Mouse (Mus musculus) kidney, adult 11 months (tissue): ENCODE data around the gene Cxcl17.
"Not testable (repeated sequence)": the region's sequence is repeated elsewhere in the genome, so short reads cannot be mapped to it uniquely, and the experiment has no call there.

Experiments
- DNase-seq: peaks from one replicate; pipeline ENCODE4 v3.0.0; 2022

Cxcl17 gene

DNA sequence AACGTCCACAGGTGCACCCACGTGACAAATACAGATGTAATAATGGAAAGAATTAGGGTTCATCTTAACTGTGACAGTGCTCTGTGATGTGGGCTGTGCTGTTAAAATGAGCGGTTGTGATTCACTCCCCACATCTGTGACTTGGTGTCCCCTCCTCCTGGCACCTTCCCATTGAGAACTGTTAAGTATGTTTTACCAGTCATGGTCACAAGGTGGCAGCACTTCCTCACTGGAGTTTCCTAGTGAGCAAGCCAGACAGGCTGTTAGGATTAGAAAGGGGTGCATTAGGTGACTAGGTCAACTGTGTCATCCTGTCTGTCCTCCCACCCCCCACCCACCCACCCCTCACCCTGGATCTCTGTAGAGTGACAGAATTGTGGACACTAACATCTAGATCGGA is 11.7 kb upstream of the Cxcl17 start:
- DNase-seq = peak; percentile 59

DNA sequence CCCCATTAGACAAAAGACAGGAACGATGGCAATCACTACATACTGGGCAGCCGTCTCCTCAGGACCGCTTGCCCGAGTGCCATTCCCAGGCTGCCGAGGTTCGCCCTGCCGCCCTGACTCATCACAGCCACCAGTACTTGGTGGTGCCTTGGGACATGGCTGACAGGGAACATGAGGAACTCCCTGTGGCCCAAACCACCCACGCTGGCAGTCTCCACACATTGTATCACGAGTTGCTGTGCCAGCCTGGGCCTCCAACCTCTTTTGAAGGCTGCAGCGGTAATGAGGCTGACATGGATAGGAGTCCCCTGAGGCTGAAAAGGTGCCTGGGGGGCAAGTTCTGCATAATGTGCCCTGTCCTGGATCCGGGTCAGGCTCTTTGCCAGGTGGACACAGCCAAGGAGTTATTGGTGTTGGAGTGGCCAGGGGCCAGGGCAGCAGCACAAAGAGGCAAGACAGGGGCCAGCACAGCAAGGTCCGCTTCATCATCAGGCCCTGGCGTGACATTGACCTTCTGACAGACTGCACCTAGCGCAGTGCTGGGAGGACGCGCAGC is 9.7 kb upstream of the Cxcl17 start:
- no peak for DNase-seq

DNA sequence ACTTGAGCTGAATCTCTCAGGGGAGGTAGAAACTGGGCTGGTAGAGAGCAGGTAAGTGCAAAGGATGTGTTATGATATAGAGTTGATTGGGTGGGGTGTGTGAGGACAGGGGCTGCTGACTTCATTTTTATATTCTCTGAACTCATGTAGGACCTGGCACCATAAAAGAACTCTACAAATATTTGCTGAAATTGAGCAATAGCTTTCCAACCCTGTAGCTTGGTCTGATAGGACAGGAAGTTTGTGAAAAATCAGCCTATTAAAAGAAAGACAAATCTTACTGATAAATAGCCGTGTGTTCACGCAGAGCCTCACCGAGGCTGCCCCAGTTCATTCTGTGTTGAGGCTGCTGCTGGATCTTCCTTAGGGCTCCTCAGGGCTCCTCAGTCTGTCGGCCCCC is 7.3 kb upstream of the Cxcl17 start:
- no peak for DNase-seq

DNA sequence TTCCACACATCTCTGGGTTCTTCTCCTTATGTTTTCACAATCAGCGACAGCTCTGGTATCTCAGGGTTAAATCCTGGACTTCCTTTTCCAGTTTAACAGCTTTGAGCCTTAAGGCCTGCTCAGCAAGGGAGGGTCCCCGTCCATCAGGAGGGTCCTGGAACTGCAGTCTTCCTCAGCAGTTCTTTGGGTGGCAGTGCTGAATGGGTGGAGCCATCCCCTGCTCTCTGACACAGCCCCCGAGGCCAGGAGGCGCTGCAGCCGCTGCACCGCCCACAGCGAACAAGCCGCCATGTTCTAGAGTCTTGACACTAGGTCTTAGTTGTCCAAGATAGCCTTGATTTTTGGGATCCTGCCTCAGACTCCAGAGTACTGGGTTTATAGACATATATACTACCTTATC is 6.8 kb upstream of the Cxcl17 start:
- DNase-seq = no peak

DNA sequence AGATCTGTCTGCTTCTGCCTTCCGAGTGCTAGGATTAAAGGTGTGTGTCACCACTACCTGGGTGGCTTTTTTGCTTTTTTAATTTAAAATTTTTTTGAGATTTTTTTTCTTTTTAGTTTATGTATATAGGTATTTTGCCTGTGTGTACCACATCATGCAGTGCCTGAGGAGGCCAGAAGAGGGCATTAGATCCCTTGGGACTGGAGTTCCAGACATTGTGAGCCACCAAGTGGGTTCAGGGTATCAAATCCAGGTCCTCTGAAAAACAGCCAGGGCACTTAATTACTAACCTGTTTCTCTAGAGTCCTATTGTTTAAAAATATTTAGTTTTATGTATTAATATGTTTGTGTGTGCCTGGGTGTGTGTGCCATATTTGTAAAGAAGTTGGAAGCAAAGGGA is 4.9 kb upstream of the Cxcl17 start:
- DNase-seq = no peak

DNA sequence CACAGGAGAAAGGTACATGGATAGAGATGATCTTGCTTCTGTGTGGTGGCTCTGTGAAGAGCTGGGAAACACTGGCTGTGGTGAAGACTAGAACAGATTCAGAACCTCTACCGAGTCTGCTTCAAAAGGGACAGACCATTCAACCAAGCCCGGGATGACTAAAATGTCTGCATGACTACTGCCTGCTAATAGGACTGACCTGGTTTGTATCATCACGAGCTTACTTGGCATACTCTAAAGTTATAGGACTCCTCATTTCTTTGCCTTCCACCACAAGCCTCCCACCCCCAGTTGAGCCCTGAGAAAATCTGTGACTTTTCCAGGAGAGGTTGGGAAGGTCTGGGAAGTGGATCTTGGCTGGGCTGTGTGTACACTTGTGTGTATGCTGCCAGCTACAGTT is 825 bp downstream of the Cxcl17 start:
- no peak for DNase-seq

DNA sequence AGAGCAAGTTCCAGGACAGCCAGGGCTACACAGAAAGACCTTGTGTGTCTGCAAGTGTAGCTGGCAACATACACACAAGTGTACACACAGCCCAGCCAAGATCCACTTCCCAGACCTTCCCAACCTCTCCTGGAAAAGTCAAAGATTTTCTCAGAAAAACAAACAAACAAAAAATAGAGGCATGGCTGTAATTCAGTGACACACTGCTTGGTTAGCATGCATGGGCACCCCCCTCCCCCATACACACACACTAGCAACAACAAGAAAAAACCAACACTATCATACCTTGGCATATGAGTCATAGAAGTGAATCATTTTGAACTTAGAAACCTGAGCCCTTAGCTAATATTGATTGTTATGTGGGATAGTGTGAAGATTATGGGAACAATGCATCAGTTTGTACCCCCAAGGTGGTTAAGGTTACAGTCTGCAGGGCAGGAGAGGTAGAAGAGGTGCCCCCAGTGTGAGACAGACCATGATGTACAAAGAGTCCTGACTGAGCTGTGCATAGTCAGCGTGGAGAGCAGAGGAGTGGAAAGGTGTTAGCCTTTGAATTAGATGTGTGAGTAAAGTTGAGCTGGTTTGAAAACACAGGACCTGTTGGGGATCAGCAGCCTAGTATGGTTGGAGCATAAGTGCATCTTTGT is 1.6 kb downstream of the Cxcl17 start:
- no peak for DNase-seq

DNA sequence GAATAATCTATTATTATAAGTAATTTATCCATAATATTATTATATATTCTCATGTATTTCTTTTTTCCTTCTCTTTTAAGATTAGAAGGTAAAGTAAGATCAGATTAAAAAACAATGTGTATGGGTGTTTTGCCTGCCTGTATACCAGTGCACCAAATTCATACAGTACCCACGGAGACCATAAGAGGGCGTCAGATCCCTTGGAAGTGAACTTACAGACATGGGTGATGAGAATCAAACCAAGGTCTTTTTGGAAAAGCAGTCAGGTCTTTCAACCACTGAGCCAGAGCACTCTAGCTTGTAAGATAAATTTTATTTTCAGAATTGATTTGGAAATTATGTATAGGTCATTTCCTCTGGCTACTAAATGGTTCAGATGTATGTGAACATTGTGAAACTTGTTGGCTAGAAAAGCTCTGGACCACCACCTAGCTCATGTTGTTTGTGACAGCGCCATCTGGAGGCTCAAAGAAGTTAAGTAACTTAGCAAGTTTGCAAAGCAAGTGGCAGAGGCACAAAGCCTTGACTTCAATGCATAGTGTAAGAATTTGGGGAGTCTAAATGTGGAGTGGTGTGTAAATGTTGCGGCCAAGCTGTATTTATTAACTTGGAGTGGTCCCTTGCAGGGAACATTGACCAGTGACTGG is 3.4 kb downstream of the Cxcl17 start:
- DNase-seq = no peak

DNA sequence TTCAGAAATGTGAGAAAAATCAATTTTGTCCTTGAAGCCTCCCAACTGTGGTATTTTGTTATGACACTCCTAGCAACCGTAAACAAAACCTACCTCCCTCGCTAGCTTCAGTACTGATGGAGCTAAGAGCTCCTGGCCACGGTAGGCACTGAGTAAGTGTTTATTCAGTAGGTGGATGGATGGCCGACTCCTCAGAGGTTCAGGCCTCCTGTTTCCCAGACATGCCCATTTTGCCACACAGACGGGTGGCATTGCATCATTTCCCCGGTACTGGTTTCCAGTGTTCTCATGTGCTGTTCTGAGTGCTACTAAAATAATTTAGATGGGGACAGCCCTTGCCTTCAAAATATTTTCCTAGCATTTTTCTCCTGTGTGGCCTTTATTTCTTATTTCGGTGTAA is 6.2 kb downstream of the Cxcl17 start:
- no peak for DNase-seq

DNA sequence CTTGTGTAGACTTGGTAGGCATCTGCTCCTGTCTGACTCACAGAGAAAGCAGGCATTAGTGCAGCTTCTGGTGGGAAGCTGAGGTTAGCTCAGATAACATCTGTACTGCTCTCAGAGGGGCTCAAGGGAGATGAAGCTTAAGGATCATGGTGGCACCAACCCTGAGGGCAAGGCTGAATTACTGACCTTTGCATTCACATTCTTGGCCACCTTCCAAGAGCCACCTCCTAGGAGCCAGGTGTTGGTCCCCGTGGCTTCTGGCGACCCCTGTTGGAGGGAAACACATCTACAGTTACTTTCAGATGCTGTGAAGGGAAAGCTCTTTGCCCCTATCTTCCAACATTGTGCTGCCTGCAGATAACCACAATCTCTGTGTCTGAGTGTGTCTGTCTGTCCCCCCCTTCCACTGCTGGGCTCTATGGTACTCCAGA is 10.0 kb downstream of the Cxcl17 start:
- DNase-seq = peak; percentile 76

DNA sequence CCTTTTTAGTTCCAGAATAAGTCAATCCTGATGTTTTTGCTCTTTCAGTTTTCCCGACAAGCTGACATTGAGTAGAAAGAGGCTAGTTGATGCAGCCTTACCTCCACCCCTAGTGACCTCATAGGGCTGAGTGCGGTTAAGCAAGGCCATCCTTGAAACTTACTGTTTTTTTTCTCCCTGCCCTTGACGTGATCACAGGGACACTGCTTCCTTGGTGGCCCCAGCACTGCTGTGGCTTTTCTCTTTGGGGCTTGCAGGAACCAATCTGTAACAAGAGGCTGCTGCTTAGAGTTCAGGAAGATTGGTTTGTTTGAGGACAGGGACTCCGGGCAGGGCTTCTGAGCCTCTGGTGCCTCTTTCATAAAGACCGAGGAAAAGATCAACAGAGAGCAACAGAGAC is 10.7 kb downstream of the Cxcl17 start:
- no peak for DNase-seq

DNA sequence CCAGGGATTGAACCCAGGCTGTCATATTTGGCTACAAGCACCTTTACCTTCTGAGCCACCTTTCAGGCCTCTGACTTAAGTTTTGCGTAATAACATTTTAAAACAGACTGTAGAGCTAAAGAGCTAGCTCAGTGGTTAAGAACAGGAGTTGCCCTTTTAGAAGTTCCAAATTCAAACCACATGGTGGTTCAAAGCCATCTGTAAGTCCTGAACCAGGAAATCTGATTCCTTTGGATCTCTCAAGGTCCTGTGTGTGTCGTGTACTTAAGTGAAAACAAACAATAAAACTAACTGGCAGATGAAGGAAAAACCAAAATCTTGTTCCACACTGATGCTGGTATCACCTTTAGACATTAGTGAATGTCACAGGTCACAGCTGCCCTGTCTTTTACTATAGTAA is 11.1 kb downstream of the Cxcl17 start:
- DNase-seq = no peak

DNA sequence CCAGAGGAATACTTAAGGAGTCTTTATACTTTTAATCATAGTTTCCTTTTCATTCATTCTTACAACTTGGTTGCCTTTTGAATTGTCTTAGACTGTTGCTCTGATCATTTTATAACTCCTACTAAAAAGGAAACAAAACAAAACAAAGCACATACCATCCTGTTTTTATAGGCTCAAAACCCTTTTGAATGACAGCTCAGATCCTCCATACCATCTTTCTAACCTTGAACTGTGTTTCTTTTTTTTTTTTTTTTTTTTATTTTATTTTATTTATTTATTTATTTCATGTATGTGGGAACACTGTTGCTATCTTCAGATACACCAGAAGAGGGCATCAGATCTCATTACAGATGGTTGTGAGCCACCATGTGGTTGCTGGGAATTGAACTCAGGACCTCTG is 13.7 kb downstream of the Cxcl17 start:
- not testable (repeated sequence) for DNase-seq

DNA sequence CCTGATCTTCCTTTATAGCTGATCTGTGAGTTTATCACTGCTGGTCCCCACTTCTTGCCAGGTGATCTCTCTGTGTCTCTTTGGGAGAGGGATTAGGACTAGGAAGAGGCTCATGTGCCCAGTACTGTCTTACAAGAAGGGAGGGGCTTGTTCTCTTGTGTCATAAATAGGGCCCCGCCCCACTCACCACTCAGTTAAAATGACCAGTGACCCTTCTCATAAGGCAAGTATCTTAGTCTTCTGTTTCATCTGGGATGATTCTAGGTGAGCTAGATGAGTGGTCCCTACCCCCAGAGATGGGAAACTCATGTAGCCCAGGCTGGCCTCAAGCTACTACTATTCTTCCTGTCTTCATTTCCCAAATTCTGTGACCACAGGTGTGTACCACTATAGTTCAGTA is 14.1 kb downstream of the Cxcl17 start, which contains the start of gene Lipe:
Gene Lipe (minus strand): TSS at position 101 of the 400 bp plus-strand sequence.
- no peak for DNase-seq

DNA sequence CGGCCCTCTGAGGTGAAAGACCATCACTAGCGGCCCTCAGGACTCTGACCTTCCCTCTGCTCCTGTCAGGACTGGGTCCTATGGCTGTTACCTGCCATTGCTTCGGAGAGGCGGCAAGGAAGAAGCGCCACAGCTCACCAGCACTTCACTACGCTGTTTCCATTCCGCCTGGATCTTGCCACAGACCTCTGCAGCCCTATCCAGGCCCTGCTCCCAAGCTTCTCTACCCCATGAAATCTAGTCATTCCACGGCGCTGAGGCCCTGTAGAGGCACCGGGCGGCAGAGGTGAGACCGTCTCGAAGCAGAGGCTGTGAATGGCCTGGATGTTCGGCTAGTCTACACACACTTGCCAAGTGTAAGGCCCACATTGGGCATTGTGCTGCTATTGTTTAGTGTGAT is 16.1 kb downstream of the Cxcl17 start:
- DNase-seq = no peak

DNA sequence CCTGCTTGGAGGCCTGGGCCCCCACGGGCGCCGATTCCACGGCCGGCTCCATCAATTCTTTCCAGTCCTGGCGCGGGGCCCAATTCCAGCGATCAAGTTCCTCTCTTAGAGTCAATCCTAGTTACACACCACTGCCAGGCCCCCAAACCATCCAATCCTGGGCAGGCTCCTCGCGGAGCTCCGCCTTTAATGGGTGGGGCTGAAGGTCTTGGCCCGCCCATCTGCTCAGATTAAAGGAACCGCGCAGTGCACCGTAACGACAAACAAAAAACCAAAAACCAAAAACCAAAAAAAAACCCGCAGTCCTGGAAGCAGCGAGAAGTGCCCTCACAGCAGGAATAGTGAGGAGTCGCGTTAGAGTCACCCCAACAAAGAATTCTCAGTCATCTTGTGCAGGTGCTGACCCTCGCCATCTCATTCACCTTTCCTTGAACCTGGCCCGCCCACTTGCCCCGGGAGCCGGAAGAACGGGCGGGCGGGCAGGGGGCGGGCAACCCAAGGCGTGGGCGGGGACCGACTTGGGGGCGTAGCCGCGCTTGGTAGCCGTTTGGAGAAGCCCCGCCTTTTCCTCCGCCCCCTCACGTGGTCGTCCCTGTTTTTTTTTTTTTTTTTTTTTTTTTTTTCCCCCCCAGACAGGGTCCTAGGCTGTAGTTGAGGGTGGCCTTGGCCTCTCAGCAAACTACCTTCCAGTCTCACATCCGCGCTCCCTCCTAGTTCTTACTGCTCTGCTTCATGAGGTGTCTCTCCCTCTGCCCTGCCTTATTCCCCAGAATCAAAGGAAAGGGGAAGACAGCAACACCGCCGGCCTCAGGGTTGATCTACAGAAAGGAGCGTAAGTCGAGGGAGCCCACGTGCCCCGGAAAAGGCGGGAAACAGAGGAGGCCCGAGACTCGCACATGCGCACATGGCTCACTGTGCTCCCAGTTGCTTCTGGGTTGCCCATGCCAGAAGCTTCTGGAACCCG is 16.8 kb downstream of the Cxcl17 start:
- DNase-seq = peak; percentile 97

DNA sequence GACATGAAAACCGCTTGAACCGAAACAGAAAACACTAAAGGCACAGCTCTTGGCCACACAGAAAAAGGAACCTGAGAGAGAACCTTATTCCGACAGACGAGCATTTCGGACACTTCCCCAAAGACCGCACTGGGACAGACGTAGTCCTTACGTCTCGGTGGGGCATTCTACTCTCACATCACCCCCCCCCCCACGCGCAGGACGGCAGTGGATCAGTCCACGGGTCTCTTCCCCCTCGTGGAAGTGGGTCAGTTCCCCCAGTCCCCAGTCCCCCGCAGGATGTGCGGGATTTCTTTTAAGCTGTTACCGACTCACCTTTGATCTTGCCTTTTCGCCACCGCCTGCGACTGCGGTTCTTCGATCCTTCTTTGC is 17.5 kb downstream of the Cxcl17 start:
- no peak for DNase-seq

DNA sequence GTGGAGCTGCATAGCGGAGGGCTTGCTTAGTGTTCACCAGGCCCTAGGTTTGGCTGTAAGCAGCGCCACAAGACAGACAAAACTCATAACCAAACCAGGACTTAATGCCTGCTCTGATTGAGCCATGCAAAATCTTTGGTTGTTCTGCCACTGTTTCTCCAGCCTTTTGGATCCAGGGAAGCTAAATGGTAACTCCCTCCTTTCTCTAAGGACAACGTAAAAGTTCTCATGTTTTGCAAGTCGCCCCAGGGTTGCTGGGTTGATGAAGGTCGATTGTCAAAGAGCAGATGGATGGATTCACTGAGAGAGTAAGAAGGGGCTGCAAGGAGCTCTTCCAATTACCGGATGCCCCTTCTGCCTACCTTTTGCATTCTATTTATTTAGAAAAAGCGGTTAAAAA is 17.9 kb downstream of the Cxcl17 start:
- DNase-seq = no peak

DNA sequence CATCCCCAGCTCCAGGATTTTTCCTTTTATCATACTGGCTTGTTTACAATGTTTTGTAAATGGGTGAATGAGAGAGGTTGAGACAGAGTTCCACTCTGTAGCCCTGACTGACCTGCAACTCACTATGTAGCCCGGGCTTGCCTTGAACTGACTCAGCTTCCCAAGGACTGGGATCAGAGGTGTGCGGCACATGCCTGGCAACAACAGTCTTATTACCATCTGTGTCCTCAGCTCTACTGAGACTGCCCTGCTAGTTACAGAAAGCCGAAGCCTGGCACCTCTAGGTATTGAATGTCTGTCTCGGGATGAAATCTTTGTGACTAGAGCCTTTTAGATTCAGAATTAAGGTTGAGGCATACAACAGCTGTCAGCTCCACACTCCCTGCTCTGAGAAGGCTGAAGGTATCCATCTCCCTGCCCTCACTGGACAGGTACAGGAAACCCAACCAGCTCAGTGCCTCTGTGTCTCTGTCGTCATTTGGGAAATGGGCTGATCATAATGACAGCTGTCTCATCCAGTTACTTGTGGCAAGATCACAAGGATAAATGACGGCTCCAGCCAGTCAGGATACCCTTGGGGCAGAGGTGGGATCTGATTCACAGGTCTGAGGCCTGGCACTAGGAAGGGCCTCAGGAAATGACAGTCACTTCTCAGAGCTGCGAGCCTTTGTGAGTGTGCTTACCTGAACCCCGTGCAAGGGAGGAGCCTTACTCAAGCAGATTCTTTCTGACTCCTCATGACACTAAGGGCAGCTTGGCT is 19.1 kb downstream of the Cxcl17 start:
- DNase-seq = no peak

DNA sequence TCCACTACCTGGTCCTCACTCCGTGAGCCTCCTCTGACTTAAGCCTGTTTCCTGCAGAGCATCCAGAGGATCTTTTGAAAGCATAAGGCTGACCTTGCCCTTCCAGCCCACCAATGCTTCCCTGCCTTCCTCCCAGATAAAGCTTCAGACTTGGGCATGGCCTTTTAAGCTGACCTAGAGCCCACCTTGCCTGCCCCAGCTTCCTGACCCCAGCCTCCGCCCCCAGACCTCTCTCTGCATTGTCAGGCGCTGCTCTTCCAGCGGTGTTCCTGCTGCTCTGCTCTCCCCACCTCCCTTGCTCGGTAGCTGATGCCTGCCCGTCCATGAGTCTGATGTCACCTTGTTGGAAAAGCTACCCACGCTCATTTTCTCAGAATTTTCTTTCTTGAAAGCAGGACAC is 19.8 kb downstream of the Cxcl17 start:
- DNase-seq = no peak

DNA sequence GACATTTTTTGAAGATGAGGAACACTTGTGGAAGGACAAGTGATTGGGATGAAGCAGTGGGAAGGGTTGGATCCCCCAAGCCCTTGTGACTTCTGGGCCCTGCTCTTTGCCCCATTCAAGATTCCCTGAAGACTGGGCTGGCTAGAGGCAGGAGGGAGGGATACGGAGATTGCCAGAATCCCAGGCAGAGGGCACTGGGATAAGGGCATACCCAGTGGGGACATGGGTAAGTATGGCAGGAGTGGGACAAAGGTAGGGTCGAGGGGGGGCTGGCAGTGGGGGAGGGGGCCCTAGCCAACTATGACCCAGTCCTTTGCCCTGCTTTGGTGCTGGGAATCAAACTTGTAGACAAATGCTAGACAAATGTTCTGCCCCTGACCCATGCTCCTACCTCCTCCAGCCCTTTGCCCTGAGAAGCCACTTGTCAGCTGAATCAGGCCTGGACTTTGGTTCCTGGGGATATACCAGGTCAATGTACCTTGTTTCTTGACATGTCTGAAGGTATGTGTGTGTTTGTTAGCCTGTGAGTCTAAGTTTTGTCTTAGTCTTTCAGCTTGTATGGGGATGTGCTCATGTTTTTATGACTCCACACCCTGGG is 20.7 kb downstream of the Cxcl17 start:
- peak; percentile 72 for DNase-seq

DNA sequence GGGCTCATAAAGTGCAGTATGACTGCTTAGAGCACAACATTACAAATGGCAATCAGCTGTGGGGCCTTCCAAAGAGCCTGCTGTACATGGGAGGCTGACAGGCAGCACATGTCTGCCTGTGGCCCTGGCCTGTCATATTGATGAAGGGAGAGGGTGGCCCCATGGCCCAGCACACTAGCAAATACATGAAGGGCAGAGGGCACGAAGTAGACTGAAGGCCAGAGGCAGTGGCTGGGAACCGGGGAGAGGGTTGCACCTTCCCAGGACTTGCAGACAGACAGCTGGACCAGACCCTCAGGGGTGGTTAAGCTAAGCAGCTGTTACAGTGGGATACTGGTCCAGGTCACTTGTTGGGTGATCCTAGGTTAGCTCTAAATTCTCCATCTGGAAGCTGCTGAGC is 21.7 kb downstream of the Cxcl17 start:
- no peak for DNase-seq
